Mouse (Mus musculus) yolk sac, embryonic 10.5 days (tissue): ENCODE data around the gene Nudt14.

Experiments
- DNase-seq: peaks from one replicate; pipeline ENCODE4 v3.0.0-alpha.2; 2017; ENCODE audit warnings: low spot score

The Nudt14 gene

GRCm38 (mm10) chr12:112912951-112913745 lies 28.8 kb downstream of the Nudt14 start:
- no peak for DNase-seq

GRCm38 (mm10) chr12:112911701-112912100 lies 30.2 kb downstream of the Nudt14 start:
- DNase-seq: no peak

GRCm38 (mm10) chr12:112908991-112909390 lies 32.9 kb downstream of the Nudt14 start:
- no peak for DNase-seq

- no peak for DNase-seq
Observed at GRCm38 (mm10) chr12:112905001-112905400, 36.9 kb downstream of the Nudt14 start.

- no peak for DNase-seq
Observed at GRCm38 (mm10) chr12:112903941-112904340, 38.0 kb downstream of the Nudt14 start.

GRCm38 (mm10) chr12:112900641-112901040 lies 41.3 kb downstream of the Nudt14 start:
- DNase-seq: no peak

GRCm38 (mm10) chr12:112898960-112899359 lies 43.0 kb downstream of the Nudt14 start:
- no peak for DNase-seq

- DNase-seq: no peak
Observed at GRCm38 (mm10) chr12:112898351-112898750, 43.6 kb downstream of the Nudt14 start.

GRCm38 (mm10) chr12:112897522-112898212 lies 44.3 kb downstream of the Nudt14 start:
- DNase-seq: no peak

GRCm38 (mm10) chr12:112894969-112895368 lies 47.0 kb downstream of the Nudt14 start:
- DNase-seq: no peak

- DNase-seq: no peak
Observed at GRCm38 (mm10) chr12:112894303-112894884, 47.5 kb downstream of the Nudt14 start.

- DNase-seq: no peak
Observed at GRCm38 (mm10) chr12:112885465-112885864, 56.5 kb downstream of the Nudt14 start.
